Mouse (Mus musculus) embryonic facial prominence, embryonic 12.5 days (tissue): Measurements from ENCODE around the gene Cs. TPM values are rescaled to one million over a fixed set of nuclear protein-coding genes. Genes with fewer than 3 reads are reported as not detected.
A peak's percentile ranks its signal among the peaks of the same experiment; 100 is the strongest.

Source experiments
- ATAC-seq: fragments of 200-750 bp; cut with Nextera tagmentation; 2 replicates; pipeline ENCODE4 v1.8.0; 2017; ENCODE audit not compliant: insufficient number of reproducible peaks, insufficient read depth, low FRiP score, low TSS enrichment
- H3K27ac ChIP-seq: fragments of 300-500 bp; sonication (generic); 2 replicates; pipeline ENCODE4 v1.5.1; 2016; ENCODE audit warnings: mild to moderate bottlenecking
- H3K27me3 ChIP-seq: fragments of 300-500 bp; sonication (generic); 2 replicates; pipeline ENCODE4 v1.6.1; 2016; ENCODE audit warnings: mild to moderate bottlenecking, moderate library complexity
- H3K36me3 ChIP-seq: fragments of 300-500 bp; sonication (generic); 2 replicates; pipeline ENCODE4 v1.6.1; 2016; ENCODE audit warnings: mild to moderate bottlenecking
- H3K4me1 ChIP-seq: fragments of 300-500 bp; sonication (generic); 2 replicates; pipeline ENCODE4 v1.6.1; 2016
- H3K4me2 ChIP-seq: fragments of 300-500 bp; sonication (generic); replicated peaks from 2 replicates; pipeline ENCODE4 v1.6.1; 2016; ENCODE audit warnings: mild to moderate bottlenecking, moderate library complexity
- H3K4me3 ChIP-seq: fragments of 300-500 bp; sonication (generic); 2 replicates; pipeline ENCODE4 v1.5.1; 2016; ENCODE audit warnings: mild to moderate bottlenecking
- H3K9ac ChIP-seq: fragments of 300-500 bp; sonication (generic); 2 replicates; pipeline ENCODE4 v1.6.1; 2016; ENCODE audit warnings: mild to moderate bottlenecking, moderate library complexity
- H3K9me3 ChIP-seq: fragments of 300-500 bp; sonication (generic); 2 replicates; pipeline ENCODE4 v1.6.1; 2016; ENCODE audit warnings: mild to moderate bottlenecking, moderate library complexity
- WGBS: fragments of 180-500 bp; shearing (Covaris S2); methylation state at CpG from one replicate; pipeline ENCODE4 v1.1.7; 2016; 5-methylcytosine and 5-hydroxymethylcytosine counted together
- polyA plus RNA-seq: library from polyadenylated mRNA; unstranded; fragments of >200 nt; fragmentation: Nextera tagmentation; extraction: Ambion mirVana; gene quantifications from 2 replicates; pipeline ENCODE4 v1.2.1, GENCODE M21; 2016

Gene Cs
- polyA plus RNA-seq, 1 experiment from 2014 or later: 191 TPM

- H3K4me2 ChIP-seq: peak within 1 kb of the TSS; percentile 91
- ATAC-seq: peak; percentile 91
- peak within 1 kb of the TSS; percentile 94 for H3K27ac ChIP-seq
- H3K27me3 ChIP-seq: no peaks in the 10 kb centered on the region
- peaks cover 16% of the 10 kb centered on the region; the same call in 1 of the 2 replicates for H3K36me3 ChIP-seq
- no peaks in the 10 kb centered on the region for H3K9me3 ChIP-seq
- peak within 1 kb of the TSS; percentile 73 for H3K4me3 ChIP-seq
- under 1% methylated on average over 87 of the region's 87 CpGs for WGBS
- H3K4me1 ChIP-seq: peaks cover 8% of the 10 kb centered on the region
- peak within 1 kb of the TSS; percentile 75 for H3K9ac ChIP-seq
These were observed 31.1 kb downstream of the Cs start, which contains the start of gene Coq10a for GRCm38 (mm10) chr10:128368402-128369217. TSS of gene Coq10a (minus strand) at chr10:128368997.

- Histone ChIP-seq H3K4me3 (peak overlapping the region; percentile 73), H3K4me2 (peak overlapping the region; percentile 91), H3K9me3 (no peaks in the 10 kb centered on the region), H3K36me3 (peaks cover 16% of the 10 kb centered on the region; the same call in 1 of the 2 replicates), H3K27ac (peak overlapping the region; percentile 94), H3K9ac (peak overlapping the region; percentile 75), H3K27me3 (no peaks in the 10 kb centered on the region), H3K4me1 (peaks cover 8% of the 10 kb centered on the region)
- ATAC-seq: no peak
- 4% methylated on average over 9 of the region's 9 CpGs for WGBS
These were observed 31.6 kb downstream of the Cs start for GRCm38 (mm10) chr10:128369218-128369543.

GRCm38 (mm10) chr10:128369599-128369998 lies 32.1 kb downstream of the Cs start:
- Histone ChIP-seq H3K9ac (no peak overlapping the region), H3K27ac (peak overlapping the region; percentile 94), H3K4me2 (peak overlapping the region; percentile 91), H3K4me1 (peaks cover 8% of the 10 kb centered on the region), H3K27me3 (no peaks in the 10 kb centered on the region), H3K4me3 (peak overlapping the region; percentile 73; the same call in 1 of the 2 replicates), H3K9me3 (no peaks in the 10 kb centered on the region), H3K36me3 (peaks cover 12% of the 10 kb centered on the region; the same call in 1 of the 2 replicates)
- ATAC-seq: no peak
- 79% methylated on average over 6 of the region's 6 CpGs for WGBS

GRCm38 (mm10) chr10:128370021-128370420 lies 32.5 kb downstream of the Cs start:
- H3K27ac ChIP-seq: no peak overlapping the region
- peaks cover 8% of the 10 kb centered on the region for H3K4me1 ChIP-seq
- no peak overlapping the region for H3K9ac ChIP-seq
- no peak overlapping the region for H3K4me2 ChIP-seq
- no peaks in the 10 kb centered on the region for H3K9me3 ChIP-seq
- no peak for ATAC-seq
- peaks cover 9% of the 10 kb centered on the region; the same call in 1 of the 2 replicates for H3K36me3 ChIP-seq
- 68% methylated on average over 5 of the region's 6 CpGs for WGBS
- H3K4me3 ChIP-seq: no peak overlapping the region
- H3K27me3 ChIP-seq: no peaks in the 10 kb centered on the region

GRCm38 (mm10) chr10:128370601-128371000 lies 33.1 kb downstream of the Cs start:
- no peak overlapping the region for H3K27ac ChIP-seq
- H3K4me1 ChIP-seq: peaks cover 8% of the 10 kb centered on the region
- no peak overlapping the region for H3K9ac ChIP-seq
- 0 out of 2 replicates have a peak, but pooled peaks cover 4% of the 10 kb centered on the region for H3K36me3 ChIP-seq
- no peak for ATAC-seq
- H3K27me3 ChIP-seq: no peaks in the 10 kb centered on the region
- no peaks in the 10 kb centered on the region for H3K9me3 ChIP-seq
- H3K4me3 ChIP-seq: no peak overlapping the region
- WGBS: 61% methylated on average over 4 of the region's 4 CpGs
- H3K4me2 ChIP-seq: no peak overlapping the region

- H3K36me3 ChIP-seq: no peaks in the 10 kb centered on the region
- no peaks in the 10 kb centered on the region for H3K27me3 ChIP-seq
- 80% methylated on average over 5 of the region's 5 CpGs for WGBS
- H3K9me3 ChIP-seq: no peaks in the 10 kb centered on the region
- no peak for ATAC-seq
- H3K4me2 ChIP-seq: no peak overlapping the region
- peaks cover 12% of the 10 kb centered on the region for H3K4me1 ChIP-seq
- H3K4me3 ChIP-seq: no peak overlapping the region
- no peak overlapping the region for H3K27ac ChIP-seq
- no peak overlapping the region for H3K9ac ChIP-seq
These were observed 34.6 kb downstream of the Cs start for GRCm38 (mm10) chr10:128372142-128372541.

- Histone ChIP-seq H3K27me3 (no peaks in the 10 kb centered on the region), H3K9ac (no peak overlapping the region), H3K27ac (no peak overlapping the region), H3K9me3 (no peaks in the 10 kb centered on the region), H3K4me1 (peaks cover 8% of the 10 kb centered on the region), H3K36me3 (no peaks in the 10 kb centered on the region), H3K4me3 (no peak overlapping the region), H3K4me2 (no peak overlapping the region)
- 79% methylated on average over 6 of the region's 6 CpGs for WGBS
- ATAC-seq: no peak
These were observed 35.6 kb downstream of the Cs start for GRCm38 (mm10) chr10:128372989-128373748.

- H3K4me2 ChIP-seq: no peak overlapping the region
- H3K9ac ChIP-seq: no peak overlapping the region
- no peaks in the 10 kb centered on the region for H3K9me3 ChIP-seq
- no peak overlapping the region for H3K27ac ChIP-seq
- H3K4me1 ChIP-seq: peaks cover 14% of the 10 kb centered on the region
- no peak for ATAC-seq
- no peaks in the 10 kb centered on the region for H3K27me3 ChIP-seq
- H3K36me3 ChIP-seq: peaks cover 9% of the 10 kb centered on the region
- no peak overlapping the region for H3K4me3 ChIP-seq
- 66% methylated on average over 6 of the region's 6 CpGs for WGBS
These were observed 36.9 kb downstream of the Cs start for GRCm38 (mm10) chr10:128374393-128374792.

GRCm38 (mm10) chr10:128376099-128376454 lies 38.5 kb downstream of the Cs start:
- no peak for ATAC-seq

GRCm38 (mm10) chr10:128376455-128377211 lies 39.1 kb downstream of the Cs start, which contains the start of gene Ankrd52:
TSS of gene Ankrd52 (plus strand) at chr10:128377115.
- ATAC-seq: peak; percentile 91
- Histone ChIP-seq H3K36me3 (peaks cover 30% of the 10 kb centered on the region), H3K27me3 (no peaks in the 10 kb centered on the region), H3K4me1 (peaks cover 14% of the 10 kb centered on the region), H3K9ac (peak within 1 kb of the TSS; percentile 95), H3K4me2 (peak within 1 kb of the TSS; percentile 78), H3K27ac (peak within 1 kb of the TSS; percentile 95), H3K4me3 (peak within 1 kb of the TSS; percentile 97), H3K9me3 (no peaks in the 10 kb centered on the region)
- WGBS: 0% methylated on average over 36 of the region's 73 CpGs

More at GRCm38 (mm10) chr10:128376099-128376454, 38.5 kb downstream of the Cs start:
- H3K4me1 ChIP-seq: peaks cover 14% of the 10 kb centered on the region
- WGBS: 48% methylated on average over 4 of the region's 4 CpGs
- no peaks in the 10 kb centered on the region for H3K9me3 ChIP-seq
- no peaks in the 10 kb centered on the region for H3K27me3 ChIP-seq
- peak overlapping the region; percentile 97 for H3K4me3 ChIP-seq
- H3K27ac ChIP-seq: peak overlapping the region; percentile 95
- peaks cover 25% of the 10 kb centered on the region for H3K36me3 ChIP-seq
- H3K9ac ChIP-seq: peak overlapping the region; percentile 95; the same call in 1 of the 2 replicates
- peak overlapping the region; percentile 78 for H3K4me2 ChIP-seq

- WGBS: under 1% methylated on average over 36 of the region's 47 CpGs
- Histone ChIP-seq H3K9ac (peak overlapping the region; percentile 95), H3K27me3 (no peaks in the 10 kb centered on the region), H3K36me3 (peaks cover 38% of the 10 kb centered on the region), H3K27ac (peak overlapping the region; percentile 95), H3K4me3 (peak overlapping the region; percentile 97), H3K4me1 (peaks cover 14% of the 10 kb centered on the region), H3K9me3 (no peaks in the 10 kb centered on the region), H3K4me2 (peak overlapping the region; percentile 78)
- peak; percentile 72 for ATAC-seq
These were observed 39.8 kb downstream of the Cs start for GRCm38 (mm10) chr10:128377222-128377939.
